ENCODE assay signal across 8 mouse cellular contexts in the genomic region with DNA sequence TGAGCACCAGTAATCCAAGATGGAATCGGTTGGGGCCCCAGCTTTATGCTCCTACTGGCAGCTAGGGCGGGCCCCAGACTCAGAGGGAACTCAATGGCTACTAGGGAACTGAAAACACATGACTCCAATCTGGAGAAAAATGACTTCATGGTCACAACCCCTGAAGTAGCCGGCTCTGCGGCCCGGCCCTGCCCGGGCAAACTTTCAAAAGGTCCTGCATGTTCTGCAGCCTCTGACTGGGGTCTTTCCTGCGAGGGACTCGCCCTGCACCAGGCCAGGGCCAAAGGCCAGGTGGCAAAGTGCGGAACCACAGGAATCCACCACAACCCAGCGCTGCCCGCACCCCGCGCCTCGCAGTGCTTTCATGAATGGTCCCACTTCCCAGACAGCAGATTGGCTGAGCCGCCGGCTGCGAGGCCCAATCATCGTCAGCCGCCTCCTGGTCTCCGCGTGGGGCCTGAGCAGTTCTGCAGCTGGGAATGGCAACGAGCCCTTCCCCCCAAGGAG.
A peak's percentile ranks its signal among the peaks of the same experiment; 100 is the strongest.
DNase-seq lines count a peak whose midpoint lies in the region; ATAC-seq and TF ChIP-seq lines count a peak whose summit lies in the region.

No protein-coding gene starts in this region.

- H3K9me3 ChIP-seq in neural tube, embryonic 14.5 days (ENCODE audit: control insufficient read depth, low read length), result no peaks in the 10 kb centered on the region

- ATAC-seq in frontal cortex, adult (ENCODE audit: low TSS enrichment), result peak; percentile 98
- peak; percentile 98 for ATAC-seq in neural tube, embryonic 14.5 days (ENCODE audit: low read depth)

- no peak overlapping the region for H3K9ac ChIP-seq in neural tube, embryonic 14.5 days (replicated peaks; ENCODE audit: low read depth, low read length)

- under 1% methylated on average over 22 of the region's 22 CpGs for WGBS in neural tube, embryonic 14.5 days

- H3K4me2 ChIP-seq in neural tube, embryonic 14.5 days (ENCODE audit: low read depth, low read length), result peak overlapping the region; percentile 51

- no peaks in the 10 kb centered on the region for H3K79me3 ChIP-seq in C2C12 (ENCODE audit: low read depth)

- no peak overlapping the region for H3K4me3 ChIP-seq in C2C12 (ENCODE audit: insufficient read depth, poor library complexity, severe bottlenecking)
- peak overlapping the region; percentile 14 for H3K4me3 ChIP-seq in neural tube, embryonic 14.5 days (ENCODE audit: low read depth, low read length)

- no peaks in the 10 kb centered on the region for H3K27me3 ChIP-seq in C2C12 (ENCODE audit: control insufficient read depth, insufficient read depth, insufficient read length)
- H3K27me3 ChIP-seq in neural tube, embryonic 14.5 days (ENCODE audit: control insufficient read depth, insufficient read depth, low read length), result no peaks in the 10 kb centered on the region

- no peaks in the 10 kb centered on the region for H3K4me1 ChIP-seq in neural tube, embryonic 14.5 days (ENCODE audit: control insufficient read depth, insufficient read depth, low read length)

- DNase-seq in cerebellum, adult 8-10 months, result peak; percentile 23
- peak; percentile 86 for DNase-seq in heart, postnatal 4 days
- peak; percentile 48 to 68 for DNase-seq in layer of hippocampus, adult 8-10 months (ENCODE audit: low spot score in 2 of 2)
- peak; percentile 85 to 86 for DNase-seq in lung, adult 18-20 months
- DNase-seq in thymus, postnatal 10 days (ENCODE audit: low spot score in 2 of 2), result peak; percentile 60 to 70

- H3ac ChIP-seq in C2C12 (ENCODE audit: control insufficient read depth, insufficient read length, low read depth), result peak overlapping the region; percentile 32

- no peaks in the 10 kb centered on the region for H3K79me2 ChIP-seq in C2C12 (ENCODE audit: control insufficient read depth, insufficient read depth)

- H3K36me3 ChIP-seq in C2C12 (ENCODE audit: control insufficient read depth, insufficient read depth), result no peaks in the 10 kb centered on the region
- H3K36me3 ChIP-seq in neural tube, embryonic 14.5 days (ENCODE audit: control insufficient read depth, insufficient read depth, low read length), result no peaks in the 10 kb centered on the region

- no peak overlapping the region for H3K27ac ChIP-seq in neural tube, embryonic 14.5 days (ENCODE audit: low read depth, low read length)

- TF ChIP-seq CTCF in C2C12 (IDR thresholded peaks at IDR 0.05; ENCODE audit: control insufficient read depth, insufficient read depth, insufficient read length), result no peak

TF ChIP-seq in C2C12, 6 proteins besides CTCF, POLR2A, EP300 and RAD21:
- no peak for TF ChIP-seq FOSL1 (IDR thresholded peaks at IDR 0.05; ENCODE audit: insufficient read depth, low read length, poor library complexity, severe bottlenecking)
- TF ChIP-seq MYOD1 (IDR thresholded peaks at IDR 0.05; ENCODE audit: control insufficient read depth, insufficient read length, low read depth), result peak; percentile 47

Comparison
In these comparisons a context has a peak if more than half of its experiments do, and no peak if none do; other contexts are left out.
1. DNase-seq: peak in every context shown above with its lines; median percentile 86 in heart, postnatal 4 days; 86 in lung, adult 18-20 months; 65 in thymus, postnatal 10 days; 58 in layer of hippocampus, adult 8-10 months; 23 in cerebellum, adult 8-10 months.